Mouse (Mus musculus): ENCODE measurements at regions not wholly inside any gene's neighbourhood (a gene's known extent, or its start where the extent isn't known, plus 50 kb on each side); places are given as distances from the start of the nearest gene placed in this dataset.
"Not testable (repeated sequence)": the region's sequence is repeated elsewhere in the genome, so short reads cannot be mapped to it uniquely, and the experiment has no call there.

- no peak overlapping the region for H3K9ac ChIP-seq (ENCODE audit: low read depth, low read length)
- H3K4me1 ChIP-seq (ENCODE audit: control insufficient read depth, low read depth, low read length): no peaks in the 10 kb centered on the region
- ATAC-seq (ENCODE audit: low read depth): no peak
- no peak overlapping the region for H3K4me3 ChIP-seq (ENCODE audit: low read depth, low read length)
- 71% methylated on average over 1 of the region's 1 CpGs for WGBS (ENCODE audit: insufficient replicate concordance)
- no peaks in the 10 kb centered on the region for H3K9me3 ChIP-seq (replicated peaks; ENCODE audit: control insufficient read depth, low read length)
- no peaks in the 10 kb centered on the region for H3K36me3 ChIP-seq (ENCODE audit: control insufficient read depth, insufficient read depth)
- no peak overlapping the region for H3K27ac ChIP-seq (ENCODE audit: low read length)
- no peaks in the 10 kb centered on the region for H3K27me3 ChIP-seq (ENCODE audit: control insufficient read depth, insufficient read depth, low read depth, low read length)
- H3K4me2 ChIP-seq (ENCODE audit: low read depth, low read length): no peak overlapping the region
Observed at GRCm38 (mm10) chr7:138714731-138715130, 131.1 kb upstream of the Ppp2r2d start.

GRCm38 (mm10) chr7:138708373-138708772, 137.5 kb upstream of the Ppp2r2d start:
- Histone ChIP-seq H3K36me3 (ENCODE audit: control insufficient read depth, insufficient read depth) (no peaks in the 10 kb centered on the region), H3K4me2 (ENCODE audit: low read depth, low read length) (no peak overlapping the region), H3K27ac (ENCODE audit: low read length) (no peak overlapping the region), H3K9ac (ENCODE audit: low read depth, low read length) (no peak overlapping the region), H3K27me3 (ENCODE audit: control insufficient read depth, insufficient read depth, low read depth, low read length) (no peaks in the 10 kb centered on the region), H3K4me1 (ENCODE audit: control insufficient read depth, low read depth, low read length) (no peaks in the 10 kb centered on the region), H3K9me3 (replicated peaks; ENCODE audit: control insufficient read depth, low read length) (no peaks in the 10 kb centered on the region), H3K4me3 (ENCODE audit: low read depth, low read length) (no peak overlapping the region)
- 61% methylated on average over 6 of the region's 6 CpGs for WGBS (ENCODE audit: insufficient replicate concordance)
- ATAC-seq (ENCODE audit: low read depth): no peak

- not testable (repeated sequence) for H3K27ac ChIP-seq (ENCODE audit: low read length); ATAC-seq (ENCODE audit: low read depth); H3K9me3 ChIP-seq (replicated peaks; ENCODE audit: control insufficient read depth, low read length); H3K4me1 ChIP-seq (ENCODE audit: control insufficient read depth, low read depth, low read length); H3K4me2 ChIP-seq (ENCODE audit: low read depth, low read length); H3K27me3 ChIP-seq (ENCODE audit: control insufficient read depth, insufficient read depth, low read depth, low read length); H3K9ac ChIP-seq (ENCODE audit: low read depth, low read length); H3K4me3 ChIP-seq (ENCODE audit: low read depth, low read length); H3K36me3 ChIP-seq (ENCODE audit: control insufficient read depth, insufficient read depth)
- 42% methylated on average over 1 of the region's 1 CpGs for WGBS (ENCODE audit: insufficient replicate concordance)
Observed at GRCm38 (mm10) chr7:138699599-138699998, 146.3 kb upstream of the Ppp2r2d start.

GRCm38 (mm10) chr7:138682161-138682560, 163.7 kb upstream of the Ppp2r2d start:
- Histone ChIP-seq H3K9me3 (replicated peaks; ENCODE audit: control insufficient read depth, low read length) (no peaks in the 10 kb centered on the region), H3K27me3 (ENCODE audit: control insufficient read depth, insufficient read depth, low read depth, low read length) (no peaks in the 10 kb centered on the region), H3K27ac (ENCODE audit: low read length) (no peak overlapping the region), H3K9ac (ENCODE audit: low read depth, low read length) (no peak overlapping the region), H3K36me3 (ENCODE audit: control insufficient read depth, insufficient read depth) (no peaks in the 10 kb centered on the region), H3K4me1 (ENCODE audit: control insufficient read depth, low read depth, low read length) (no peaks in the 10 kb centered on the region), H3K4me3 (ENCODE audit: low read depth, low read length) (no peak overlapping the region), H3K4me2 (ENCODE audit: low read depth, low read length) (no peak overlapping the region)
- ATAC-seq (ENCODE audit: low read depth): no peak
- WGBS (ENCODE audit: insufficient replicate concordance): 58% methylated on average over 7 of the region's 7 CpGs

- 65% methylated on average over 5 of the region's 5 CpGs for WGBS (ENCODE audit: insufficient replicate concordance)
- Histone ChIP-seq H3K27ac (ENCODE audit: low read length) (no peak overlapping the region), H3K27me3 (ENCODE audit: control insufficient read depth, insufficient read depth, low read depth, low read length) (no peaks in the 10 kb centered on the region), H3K4me1 (ENCODE audit: control insufficient read depth, low read depth, low read length) (no peaks in the 10 kb centered on the region), H3K9me3 (replicated peaks; ENCODE audit: control insufficient read depth, low read length) (no peaks in the 10 kb centered on the region), H3K4me2 (ENCODE audit: low read depth, low read length) (no peak overlapping the region), H3K9ac (ENCODE audit: low read depth, low read length) (no peak overlapping the region), H3K4me3 (ENCODE audit: low read depth, low read length) (no peak overlapping the region), H3K36me3 (ENCODE audit: control insufficient read depth, insufficient read depth) (no peaks in the 10 kb centered on the region)
- ATAC-seq (ENCODE audit: low read depth): no peak
Observed at GRCm38 (mm10) chr7:138680530-138680929, 165.3 kb upstream of the Ppp2r2d start.

- H3K27me3 ChIP-seq (ENCODE audit: control insufficient read depth, insufficient read depth, low read depth, low read length): no peaks in the 10 kb centered on the region
- WGBS (ENCODE audit: insufficient replicate concordance): 54% methylated on average over 2 of the region's 2 CpGs
- no peak overlapping the region for H3K9ac ChIP-seq (ENCODE audit: low read depth, low read length)
- ATAC-seq (ENCODE audit: low read depth): no peak
- no peaks in the 10 kb centered on the region for H3K9me3 ChIP-seq (replicated peaks; ENCODE audit: control insufficient read depth, low read length)
- H3K4me2 ChIP-seq (ENCODE audit: low read depth, low read length): no peak overlapping the region
- no peaks in the 10 kb centered on the region for H3K4me1 ChIP-seq (ENCODE audit: control insufficient read depth, low read depth, low read length)
- H3K36me3 ChIP-seq (ENCODE audit: control insufficient read depth, insufficient read depth): no peaks in the 10 kb centered on the region
- H3K4me3 ChIP-seq (ENCODE audit: low read depth, low read length): no peak overlapping the region
- H3K27ac ChIP-seq (ENCODE audit: low read length): no peak overlapping the region
Observed at GRCm38 (mm10) chr7:138679575-138679974, 166.3 kb upstream of the Ppp2r2d start.

GRCm38 (mm10) chr7:138672959-138673358, 172.9 kb upstream of the Ppp2r2d start:
- no peaks in the 10 kb centered on the region for H3K36me3 ChIP-seq (ENCODE audit: control insufficient read depth, insufficient read depth)

GRCm38 (mm10) chr7:138668337-138668736, 177.5 kb upstream of the Ppp2r2d start:
- no peak overlapping the region for H3K4me2 ChIP-seq (ENCODE audit: low read depth, low read length)
- H3K36me3 ChIP-seq (ENCODE audit: control insufficient read depth, insufficient read depth): no peaks in the 10 kb centered on the region
- WGBS (ENCODE audit: insufficient replicate concordance): 16% methylated on average over 4 of the region's 4 CpGs
- no peak overlapping the region for H3K9ac ChIP-seq (ENCODE audit: low read depth, low read length)
- no peaks in the 10 kb centered on the region for H3K27me3 ChIP-seq (ENCODE audit: control insufficient read depth, insufficient read depth, low read depth, low read length)
- H3K9me3 ChIP-seq (replicated peaks; ENCODE audit: control insufficient read depth, low read length): no peaks in the 10 kb centered on the region
- H3K27ac ChIP-seq (ENCODE audit: low read length): no peak overlapping the region
- H3K4me3 ChIP-seq (ENCODE audit: low read depth, low read length): no peak overlapping the region
- H3K4me1 ChIP-seq (ENCODE audit: control insufficient read depth, low read depth, low read length): no peaks in the 10 kb centered on the region
- ATAC-seq (ENCODE audit: low read depth): no peak

More at GRCm38 (mm10) chr7:138672959-138673358, 172.9 kb upstream of the Ppp2r2d start:
- Histone ChIP-seq H3K27ac (ENCODE audit: low read length) (no peak overlapping the region), H3K4me3 (ENCODE audit: low read depth, low read length) (no peak overlapping the region), H3K4me1 (ENCODE audit: control insufficient read depth, low read depth, low read length) (no peaks in the 10 kb centered on the region), H3K4me2 (ENCODE audit: low read depth, low read length) (no peak overlapping the region), H3K27me3 (ENCODE audit: control insufficient read depth, insufficient read depth, low read depth, low read length) (no peaks in the 10 kb centered on the region), H3K9ac (ENCODE audit: low read depth, low read length) (no peak overlapping the region), H3K9me3 (replicated peaks; ENCODE audit: control insufficient read depth, low read length) (no peaks in the 10 kb centered on the region)
- ATAC-seq (ENCODE audit: low read depth): no peak
- WGBS (ENCODE audit: insufficient replicate concordance): 27% methylated on average over 1 of the region's 1 CpGs

GRCm38 (mm10) chr7:138660124-138660523, 185.8 kb upstream of the Ppp2r2d start:
- H3K4me2 ChIP-seq (ENCODE audit: low read depth, low read length): no peak overlapping the region
- no peak overlapping the region for H3K9ac ChIP-seq (ENCODE audit: low read depth, low read length)
- whole genome bisulfite sequencing (ENCODE audit: insufficient replicate concordance): 58% methylated on average over 4 of the region's 4 CpGs
- H3K36me3 ChIP-seq (ENCODE audit: control insufficient read depth, insufficient read depth): no peaks in the 10 kb centered on the region
- no peaks in the 10 kb centered on the region for H3K27me3 ChIP-seq (ENCODE audit: control insufficient read depth, insufficient read depth, low read depth, low read length)
- ATAC-seq (ENCODE audit: low read depth): no peak
- H3K4me3 ChIP-seq (ENCODE audit: low read depth, low read length): no peak overlapping the region
- H3K4me1 ChIP-seq (ENCODE audit: control insufficient read depth, low read depth, low read length): no peaks in the 10 kb centered on the region
- H3K9me3 ChIP-seq (replicated peaks; ENCODE audit: control insufficient read depth, low read length): no peaks in the 10 kb centered on the region
- no peak overlapping the region for H3K27ac ChIP-seq (ENCODE audit: low read length)

- no peak overlapping the region for H3K9ac ChIP-seq (ENCODE audit: low read depth, low read length)
- no peak overlapping the region for H3K4me2 ChIP-seq (ENCODE audit: low read depth, low read length)
- H3K4me1 ChIP-seq (ENCODE audit: control insufficient read depth, low read depth, low read length): no peaks in the 10 kb centered on the region
- WGBS (ENCODE audit: insufficient replicate concordance): 59% methylated on average over 4 of the region's 4 CpGs
- H3K36me3 ChIP-seq (ENCODE audit: control insufficient read depth, insufficient read depth): no peaks in the 10 kb centered on the region
- ATAC-seq (ENCODE audit: low read depth): no peak
- no peak overlapping the region for H3K4me3 ChIP-seq (ENCODE audit: low read depth, low read length)
- H3K27ac ChIP-seq (ENCODE audit: low read length): no peak overlapping the region
- no peaks in the 10 kb centered on the region for H3K9me3 ChIP-seq (replicated peaks; ENCODE audit: control insufficient read depth, low read length)
- H3K27me3 ChIP-seq (ENCODE audit: control insufficient read depth, insufficient read depth, low read depth, low read length): no peaks in the 10 kb centered on the region
Observed at GRCm38 (mm10) chr7:138657521-138657920, 188.4 kb upstream of the Ppp2r2d start.
